Mouse (Mus musculus): Measurements from ENCODE around the gene Ltbp1.

GRCm38 (mm10) chr17:75097367-75097766, 92.0 kb downstream of the Ltbp1 start:
- no peak for TF ChIP-seq RAD21 (IDR thresholded peaks at IDR 0.05; ENCODE audit: low read depth, low read length)
- TF ChIP-seq CTCF (conservative IDR thresholded peaks at IDR 0.05 in 1 of 2, IDR thresholded peaks at IDR 0.05 in 1 of 2; ENCODE audit: low read depth in 2 of 2, low read length in 2 of 2): no peak
- TF ChIP-seq SMC3 (IDR thresholded peaks at IDR 0.05; ENCODE audit: low read depth, low read length): no peak
- TF ChIP-seq KAT2A (IDR thresholded peaks at IDR 0.05; ENCODE audit: insufficient replicate concordance, low read length): no peak
- TF ChIP-seq SIN3A (IDR thresholded peaks at IDR 0.05; ENCODE audit: low read length): no peak
- TF ChIP-seq CHD2 (IDR thresholded peaks at IDR 0.05; ENCODE audit: low read length): no peak
- no peak for TF ChIP-seq MAX (IDR thresholded peaks at IDR 0.05; ENCODE audit: low read length)
- TF ChIP-seq ZNF384 (IDR thresholded peaks at IDR 0.05; ENCODE audit: low read depth, low read length): no peak
- TF ChIP-seq MAZ (IDR thresholded peaks at IDR 0.05; ENCODE audit: low read depth, low read length): no peak
- TF ChIP-seq HCFC1 (IDR thresholded peaks at IDR 0.05; ENCODE audit: low read depth, low read length): no peak

All from CH12.LX (cell line).